Mouse (Mus musculus) left cerebral cortex, adult 8-10 months (tissue): ENCODE results near the gene Dot1l. TPM values are rescaled to one million over a fixed set of nuclear protein-coding genes. Genes with fewer than 3 reads are reported as not detected.
A peak's percentile ranks its signal among the peaks of the same experiment; 100 is the strongest.

Experiments
- DNase-seq, 2 experiments: peaks; one replicate each; pipeline ENCODE4 v3.0.0; 2022; ENCODE audit warnings: low spot score in 2 of 2
- microRNA-seq, 2 experiments: library from miRNA; unstranded; fragments of <30 nt; microRNA quantifications; one replicate each; pipeline ENCODE4 v1.2.0; 2022
- total RNA-seq, 4 experiments: library from RNA; stranded (reverse); gene quantifications; 2 replicates each; pipeline ENCODE4 v1.2.4; 2022

The Dot1l gene
- total RNA-seq, 4 experiments from 2014 or later, result 39.0 to 53.1 (median 41.5) TPM

- no peak for DNase-seq
These were observed 74.6 kb downstream of the Dot1l start for GRCm38 (mm10) chr10:80829359-80830278.

DNA sequence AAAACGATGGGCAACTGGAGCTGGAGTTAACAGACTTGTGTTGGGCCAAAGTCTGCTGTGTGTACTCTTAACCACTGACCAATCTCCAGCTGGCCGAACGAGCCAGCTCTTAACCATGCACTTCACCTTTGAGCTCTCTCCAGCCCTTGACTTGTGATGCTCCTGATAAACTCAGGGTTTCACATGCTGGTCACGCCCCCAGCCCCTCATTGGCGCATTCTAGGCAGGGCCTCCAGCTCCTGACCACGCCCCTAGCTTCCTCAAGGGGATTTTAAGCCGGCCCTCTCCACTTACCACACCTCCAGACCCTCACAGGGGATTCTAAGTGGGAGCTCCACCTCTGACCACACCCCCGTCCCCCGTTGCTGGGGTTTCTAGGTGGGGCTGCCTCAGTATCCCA is 76.1 kb downstream of the Dot1l start:
- no peak for DNase-seq

GRCm38 (mm10) chr10:80832818-80833217 is 77.8 kb downstream of the Dot1l start:
- DNase-seq, result no peak

GRCm38 (mm10) chr10:80835617-80836016 is 80.6 kb downstream of the Dot1l start:
- DNase-seq, result no peak

- no peak for DNase-seq
These were observed 82.0 kb downstream of the Dot1l start for GRCm38 (mm10) chr10:80836949-80837379.

DNA sequence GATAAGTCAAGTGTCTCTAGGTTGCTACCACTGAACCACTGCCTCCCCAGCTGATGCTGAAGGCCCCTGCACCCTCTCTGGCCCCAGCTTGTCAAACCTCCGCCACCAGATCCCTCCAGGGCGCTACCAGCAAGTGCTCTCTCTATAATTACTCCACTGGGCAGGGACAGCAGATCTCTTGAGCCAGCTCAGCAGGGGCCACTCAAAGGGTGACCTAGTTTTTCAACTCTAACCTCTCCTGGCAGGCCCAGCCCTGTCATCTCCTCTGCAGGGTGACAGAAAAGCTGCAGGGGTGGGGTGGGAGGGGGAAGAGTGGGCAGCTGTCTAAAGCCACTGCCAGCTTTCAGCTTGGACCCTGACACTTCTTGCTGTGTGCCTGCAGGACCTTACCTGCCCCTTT is 82.8 kb downstream of the Dot1l start:
- no peak for DNase-seq

- DNase-seq, result no peak
These were observed 83.4 kb downstream of the Dot1l start for GRCm38 (mm10) chr10:80838346-80838912.

DNA sequence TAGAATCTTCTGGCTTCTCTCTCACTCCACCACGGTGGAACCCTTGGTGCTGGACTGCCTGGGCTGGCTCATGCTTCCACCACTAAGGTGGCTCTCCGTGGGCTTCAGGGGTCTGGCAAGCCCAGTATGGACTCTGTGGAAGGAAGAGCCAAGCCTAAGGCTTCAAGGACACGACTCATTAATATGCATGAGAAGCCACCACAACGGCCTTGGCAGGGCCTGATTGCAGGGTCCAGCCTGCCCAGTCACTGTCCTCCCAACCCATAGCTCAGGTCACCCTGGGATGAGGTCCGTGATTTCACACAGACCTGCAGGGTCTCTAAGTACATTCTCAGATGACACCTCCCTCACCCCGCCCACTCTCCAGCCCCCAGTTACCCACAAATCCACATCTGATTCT is 84.8 kb downstream of the Dot1l start:
- DNase-seq, result no peak

GRCm38 (mm10) chr10:80841685-80842084 is 86.7 kb downstream of the Dot1l start:
- DNase-seq, result no peak

DNA sequence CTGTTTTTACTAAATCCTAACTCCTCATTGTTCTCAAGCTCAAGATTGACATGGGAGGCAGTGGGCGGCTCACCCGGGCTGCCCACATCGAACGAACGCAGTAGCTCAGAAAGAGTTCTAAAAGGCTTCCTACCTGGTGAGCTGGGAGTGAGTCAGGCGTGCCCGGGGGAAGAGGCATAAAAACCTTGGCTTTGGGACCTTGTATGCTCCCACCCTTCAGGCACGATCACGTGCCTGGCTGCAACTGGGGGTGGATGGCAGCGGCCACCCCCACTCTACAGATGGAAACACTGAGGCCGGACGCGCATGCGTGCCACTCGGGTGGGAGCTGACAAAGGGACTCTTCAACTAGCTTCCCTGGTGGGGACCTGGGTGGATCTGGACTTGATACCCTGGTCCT is 87.3 kb downstream of the Dot1l start:
- DNase-seq, result peak in 1 of 2 experiments; percentile 67

GRCm38 (mm10) chr10:80843087-80843930 is 88.3 kb downstream of the Dot1l start:
- DNase-seq, result no peak

DNA sequence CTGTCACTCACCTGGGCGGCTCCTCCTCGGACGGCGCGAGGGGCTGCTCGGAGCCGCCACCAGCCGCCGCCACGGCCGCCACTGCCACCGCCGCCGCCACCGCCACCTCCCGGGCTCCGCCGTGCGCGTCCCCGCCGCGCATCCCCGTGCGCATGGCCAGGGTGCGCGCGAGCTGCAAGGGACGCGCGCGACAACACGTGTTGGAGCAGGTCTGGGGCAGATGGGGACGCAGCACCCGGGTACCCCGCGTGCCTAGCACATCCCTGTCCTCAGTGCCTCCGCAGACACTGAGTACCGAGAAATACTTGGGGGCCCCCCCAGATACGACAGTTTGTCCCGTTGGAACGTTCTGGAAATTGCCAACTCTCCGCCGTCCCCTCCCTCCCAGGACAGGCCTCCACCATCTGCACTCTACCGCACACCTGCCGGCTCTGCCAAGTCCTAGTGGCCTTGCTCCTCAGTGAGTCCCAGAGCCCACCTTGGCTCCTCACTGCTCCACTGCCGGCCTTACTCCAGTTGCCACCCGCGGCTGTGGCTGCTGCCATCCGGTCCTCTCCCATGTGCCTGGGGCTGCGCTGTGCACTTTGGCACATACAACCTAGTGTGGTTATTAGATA is 89.0 kb downstream of the Dot1l start, which contains the start of gene Lingo3:
Lingo3 (minus strand) TSS at position 109 of the 617 bp plus-strand sequence.
- DNase-seq, result no peak

Small RNA genes within 50 kb of the gene (microRNA-seq; reads per million reads assigned to microRNA genes)
- gene Mir1982, result 2.6 to 3.4 reads per million in 2 experiments

Other genes with a start within 250 kb of the Dot1l start
- under 1 TPM in 3 of 4 experiments, not detected in 1; 0.08 to 0.21 (median 0.18) TPM for gene Atp8b3, start 216.1 kb upstream of the Dot1l start, total RNA-seq
- gene Rexo1, start 193.6 kb upstream of the Dot1l start, total RNA-seq, result 10 to 100 TPM; 40.7 to 46.6 (median 44.7) TPM
- 10 to 100 TPM; 53.0 to 65.9 (median 61.2) TPM for gene Klf16, start 177.9 kb upstream of the Dot1l start, total RNA-seq
- gene Abhd17a, start 164.9 kb upstream of the Dot1l start, total RNA-seq, result 100 to 1,000 TPM; 157 to 168 (median 166) TPM
- gene Scamp4, start 152.3 kb upstream of the Dot1l start, total RNA-seq, result 10 to 100 TPM; 38.8 to 46.5 (median 43.1) TPM
- gene Adat3, start 152.3 kb upstream of the Dot1l start, total RNA-seq, result 1 to 10 TPM in 3 of 4 experiments, not detected in 1; 1.3 to 4.1 (median 3.4) TPM
- gene Gm49322, start 149.2 kb upstream of the Dot1l start, total RNA-seq, result 1 to 10 TPM; 1.8 to 4.2 (median 3.3) TPM
- 100 to 1,000 TPM; 214 to 250 (median 240) TPM for gene Csnk1g2, start 132.4 kb upstream of the Dot1l start, total RNA-seq
- gene Btbd2, start 98.1 kb upstream of the Dot1l start, total RNA-seq, result 10 to 100 TPM; 88.6 to 97.6 (median 94.5) TPM
- 10 to 100 TPM; 36.0 to 47.0 (median 40.9) TPM for gene Mknk2, start 77.1 kb upstream of the Dot1l start, total RNA-seq
- gene Mob3a, start 53.2 kb upstream of the Dot1l start, total RNA-seq, result 10 to 100 TPM; 12.0 to 17.6 (median 14.8) TPM
- 10 to 100 TPM; 44.2 to 67.8 (median 57.0) TPM for gene Izumo4, start 53.0 kb upstream of the Dot1l start, total RNA-seq
- gene Ap3d1, start 12.9 kb upstream of the Dot1l start, total RNA-seq, result 100 to 1,000 TPM; 126 to 147 (median 139) TPM
- 10 to 100 TPM; 35.5 to 53.7 (median 46.1) TPM for gene Sf3a2, start 43.0 kb downstream of the Dot1l start, total RNA-seq
- 10 to 100 TPM; 61.3 to 74.5 (median 66.4) TPM for gene Plekhj1, start 43.4 kb downstream of the Dot1l start, total RNA-seq
- 1 to 10 TPM; 1.1 to 2.2 (median 1.7) TPM for gene Amh, start 50.0 kb downstream of the Dot1l start, total RNA-seq
- gene Jsrp1, start 58.3 kb downstream of the Dot1l start, total RNA-seq, result 1 to 10 TPM; 5.1 to 9.7 (median 6.2) TPM
- 100 to 1,000 TPM; 505 to 586 (median 560) TPM for gene Oaz1, start 71.5 kb downstream of the Dot1l start, total RNA-seq
- 10 to 100 TPM; 46.4 to 64.4 (median 48.1) TPM for gene Lingo3, start 88.8 kb downstream of the Dot1l start, total RNA-seq
- gene Lsm7, start 100.0 kb downstream of the Dot1l start, total RNA-seq, result 10 to 100 TPM; 35.4 to 57.9 (median 48.2) TPM
- gene Sppl2b, start 100.1 kb downstream of the Dot1l start, total RNA-seq, result 10 to 100 TPM; 42.1 to 52.3 (median 46.0) TPM
- under 1 TPM; 0.22 to 0.60 (median 0.39) TPM for gene Tmprss9, start 116.6 kb downstream of the Dot1l start, total RNA-seq
- 100 to 1,000 TPM; 106 to 147 (median 124) TPM for gene Timm13, start 145.8 kb downstream of the Dot1l start, total RNA-seq
- 10 to 100 TPM; 17.6 to 21.2 (median 20.1) TPM for gene Lmnb2, start 163.0 kb downstream of the Dot1l start, total RNA-seq
- 10 to 100 TPM; 13.8 to 24.0 (median 20.6) TPM for gene Gadd45b, start 174.9 kb downstream of the Dot1l start, total RNA-seq